Mouse (Mus musculus) bone marrow macrophage, adult 2 months (primary cell): ENCODE results near the gene Mob3c. TPM values are rescaled to one million over a fixed set of nuclear protein-coding genes. Genes with fewer than 3 reads are reported as not detected.

Experiments used
- H3K27ac ChIP-seq: 2 replicates; pipeline ENCODE4 v1.5.1; 2012; ENCODE audit warnings: low read depth, low read length; ENCODE audit not compliant: insufficient read depth
- H3K4me1 ChIP-seq: 2 replicates; pipeline ENCODE4 v1.6.1; 2012; ENCODE audit warnings: low read length; ENCODE audit not compliant: control insufficient read depth, insufficient read depth
- H3K4me3 ChIP-seq: 2 replicates; pipeline ENCODE4 v1.5.1; 2012; ENCODE audit warnings: mild to moderate bottlenecking, low read length, moderate library complexity; ENCODE audit not compliant: insufficient read depth
- CTCF ChIP-seq: IDR thresholded peaks from 2 replicates; pipeline ENCODE4 v1.5.1; 2012; ENCODE audit warnings: low read depth, mild to moderate bottlenecking, low read length, moderate library complexity
- POLR2A ChIP-seq: IDR thresholded peaks from 2 replicates; pipeline ENCODE4 v1.6.1; 2012; ENCODE audit warnings: mild to moderate bottlenecking, low read depth, low read length, borderline replicate concordance
- polyA plus RNA-seq: library from polyadenylated mRNA; stranded (reverse); fragments of >200 nt; gene quantifications from 2 replicates; pipeline ENCODE4 v1.2.4, GENCODE M21; 2012; ENCODE audit not compliant: missing spikeins, insufficient read depth, insufficient read length

Mob3c gene
- polyA plus RNA-seq, 1 experiment: 25.3 TPM

DNA sequence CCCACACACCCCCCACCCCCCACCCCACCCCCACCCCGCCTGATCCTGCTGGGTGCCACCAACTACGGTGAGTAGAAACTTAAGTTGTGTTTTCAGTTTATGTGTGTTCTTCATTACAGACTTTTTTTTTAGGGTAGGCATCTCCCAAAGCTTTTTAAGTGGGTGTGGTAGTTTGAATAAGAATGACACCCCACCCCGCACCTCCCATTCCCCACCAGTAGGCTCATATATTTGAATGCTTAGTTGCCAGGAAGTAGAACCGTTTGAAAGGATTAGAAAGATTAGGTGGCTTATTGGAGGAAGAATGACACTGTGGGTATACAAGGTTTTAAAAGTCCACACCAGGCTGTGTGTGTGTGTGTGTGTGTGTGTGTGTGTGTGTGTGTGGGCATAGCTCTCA, 15.6 kb upstream of the Mob3c start:
- H3K4me3 ChIP-seq: no peak overlapping the region
- no peaks in the 10 kb centered on the region for H3K4me1 ChIP-seq
- no peak for TF ChIP-seq CTCF
- no peak for TF ChIP-seq POLR2A
- no peak overlapping the region for H3K27ac ChIP-seq

DNA sequence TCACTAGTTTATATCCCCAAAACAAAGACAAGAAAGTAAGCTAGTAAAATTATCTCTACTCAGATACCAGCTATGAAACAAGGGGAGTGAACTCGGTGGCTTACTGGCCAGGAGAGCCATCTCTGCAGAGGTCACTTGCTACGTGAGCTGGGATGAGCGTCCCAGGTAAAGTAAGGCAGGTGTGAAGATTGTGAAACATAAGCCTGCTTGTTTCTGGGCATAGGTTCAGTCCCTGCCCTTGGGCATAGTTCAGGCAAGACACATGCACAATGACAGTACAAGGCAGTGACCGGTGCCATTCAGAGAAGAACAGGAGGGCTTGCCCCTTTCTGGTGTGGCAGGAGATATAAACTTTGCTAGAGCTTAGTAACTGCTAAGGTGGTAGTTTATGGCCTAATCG, 12.3 kb upstream of the Mob3c start:
- TF ChIP-seq CTCF: no peak
- TF ChIP-seq POLR2A: no peak
- H3K4me3 ChIP-seq: no peak overlapping the region
- no peak overlapping the region for H3K27ac ChIP-seq

DNA sequence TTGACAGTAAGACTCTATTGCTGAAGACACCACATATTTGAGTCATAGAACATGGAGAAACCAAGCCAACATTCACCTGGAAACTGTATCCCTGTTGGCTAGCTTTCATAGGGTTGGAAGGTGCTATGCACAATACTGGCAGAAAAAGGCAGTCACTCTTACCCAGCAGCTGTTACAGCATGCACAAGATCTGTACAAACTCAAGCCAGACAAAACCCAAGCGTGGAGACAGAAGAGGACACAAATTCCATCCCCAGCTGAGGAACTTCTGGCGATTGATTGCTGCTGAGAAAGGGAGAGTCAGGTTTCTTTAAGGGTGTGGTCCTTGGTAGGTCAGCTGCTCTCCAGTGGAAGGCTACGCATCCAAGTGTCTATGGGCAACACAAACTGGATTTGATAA, 7.7 kb upstream of the Mob3c start:
- peaks cover 43% of the 10 kb centered on the region for H3K4me1 ChIP-seq
- TF ChIP-seq POLR2A (no peak), CTCF (no peak)
- H3K27ac ChIP-seq: no peak overlapping the region
- H3K4me3 ChIP-seq: no peak overlapping the region

More for the DNA sequence above, 12.3 kb upstream of the Mob3c start:
- H3K4me1 ChIP-seq: no peaks in the 10 kb centered on the region

GRCm38 (mm10) chr4:115820944-115821343, 6.9 kb upstream of the Mob3c start:
- no peak overlapping the region for H3K27ac ChIP-seq
- H3K4me3 ChIP-seq: no peak overlapping the region
- TF ChIP-seq CTCF: no peak
- no peak for TF ChIP-seq POLR2A
- peaks cover 49% of the 10 kb centered on the region for H3K4me1 ChIP-seq

DNA sequence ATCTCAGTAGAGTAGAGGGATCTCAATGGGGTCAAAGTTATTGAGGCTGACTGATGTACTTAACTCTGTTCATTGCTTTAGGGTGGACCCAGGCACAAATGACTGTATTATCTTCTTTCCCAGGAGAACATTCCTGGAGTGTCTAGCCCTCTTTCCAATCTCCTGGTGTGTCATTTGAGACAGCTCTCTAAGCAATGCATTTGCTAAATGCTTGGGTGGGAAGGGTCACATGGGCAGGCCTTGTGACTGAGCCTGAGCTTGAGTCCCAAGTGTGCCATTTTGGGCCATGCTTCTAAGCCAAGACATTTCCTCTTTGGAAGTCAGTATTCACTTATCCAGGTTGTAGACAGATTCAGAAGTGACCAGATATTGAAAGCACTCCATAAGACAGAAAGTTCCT, 6.5 kb upstream of the Mob3c start:
- H3K4me1 ChIP-seq: peaks cover 49% of the 10 kb centered on the region
- TF ChIP-seq POLR2A (no peak), CTCF (no peak)
- H3K4me3 ChIP-seq: no peak overlapping the region
- peak overlapping the region; percentile 25 for H3K27ac ChIP-seq

DNA sequence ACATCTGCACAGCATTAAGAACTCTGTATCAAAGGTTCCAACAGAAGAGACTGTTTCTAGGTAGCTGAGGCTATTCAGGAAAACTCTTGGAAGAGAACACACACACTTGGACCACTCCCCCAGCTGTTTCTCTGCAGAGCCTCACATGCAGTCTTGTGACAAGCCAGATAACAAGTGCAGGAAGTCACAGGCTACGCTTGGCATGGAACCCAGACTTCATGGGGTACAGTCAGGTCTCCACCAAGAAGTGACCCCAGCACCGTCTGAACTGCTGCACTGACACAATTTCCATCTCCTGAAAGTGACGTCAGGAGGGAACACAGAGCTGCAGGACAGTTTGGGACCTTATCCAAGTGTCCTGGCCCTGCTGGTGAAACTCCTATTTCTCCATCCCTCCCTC, 6.0 kb upstream of the Mob3c start:
- peak overlapping the region; percentile 96 for H3K27ac ChIP-seq
- H3K4me1 ChIP-seq: peaks cover 52% of the 10 kb centered on the region
- no peak overlapping the region for H3K4me3 ChIP-seq
- no peak for TF ChIP-seq CTCF
- TF ChIP-seq POLR2A: no peak

DNA sequence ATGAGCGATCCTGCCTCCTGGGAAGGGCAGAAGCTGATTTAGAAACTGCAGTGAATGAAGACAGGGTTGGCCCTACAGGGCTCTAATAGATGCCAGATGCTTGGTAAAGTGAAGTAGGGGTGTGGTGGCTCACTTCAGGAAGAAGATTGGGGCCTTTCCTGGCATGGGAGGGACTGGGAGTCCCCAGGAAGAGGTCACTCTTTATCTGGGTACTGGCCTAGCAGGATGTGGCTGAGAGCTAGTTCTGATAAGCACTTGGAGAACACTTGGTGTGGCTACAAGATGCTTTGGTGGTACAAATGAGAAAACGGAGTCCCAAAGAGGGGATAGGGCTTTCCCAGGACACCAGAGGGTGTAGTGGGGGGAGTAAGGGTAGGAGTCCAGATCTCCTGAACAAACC, 3.7 kb upstream of the Mob3c start:
- Histone ChIP-seq H3K4me3 (no peak overlapping the region), H3K4me1 (peaks cover 60% of the 10 kb centered on the region), H3K27ac (peak overlapping the region; percentile 96)
- TF ChIP-seq CTCF (no peak), POLR2A (no peak)

DNA sequence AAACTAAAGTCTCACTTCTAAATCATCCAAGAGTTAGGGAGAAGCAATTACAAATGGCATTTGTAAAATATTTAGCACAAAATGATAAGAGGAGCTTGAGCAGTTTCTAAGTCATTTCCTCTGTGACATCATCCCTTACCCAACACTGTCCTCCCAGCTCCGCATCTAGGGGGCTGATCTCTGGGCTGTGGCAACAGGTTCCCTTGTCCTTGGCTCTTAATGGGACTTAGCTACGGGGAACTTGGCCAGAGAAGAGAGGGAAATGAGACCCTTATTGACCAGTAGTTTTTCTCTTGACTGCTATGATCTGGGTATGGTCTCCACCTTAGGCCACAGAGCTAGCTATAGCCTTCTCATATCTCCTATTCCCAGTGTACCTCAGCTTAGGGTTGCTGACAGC, 2.6 kb upstream of the Mob3c start:
- no peak overlapping the region for H3K4me3 ChIP-seq
- TF ChIP-seq POLR2A (no peak), CTCF (no peak)
- peaks cover 71% of the 10 kb centered on the region for H3K4me1 ChIP-seq
- peak overlapping the region; percentile 96 for H3K27ac ChIP-seq

GRCm38 (mm10) chr4:115827066-115827465, 826 bp upstream of the Mob3c start:
- H3K27ac ChIP-seq: peak overlapping the region; percentile 61
- H3K4me1 ChIP-seq: peaks cover 72% of the 10 kb centered on the region
- peak overlapping the region; percentile 93; the same call in 1 of the 2 replicates for H3K4me3 ChIP-seq
- TF ChIP-seq POLR2A: no peak

- Histone ChIP-seq H3K27ac (peak overlapping the region; percentile 61), H3K4me1 (peaks cover 69% of the 10 kb centered on the region), H3K4me3 (peak overlapping the region; percentile 93)
- TF ChIP-seq CTCF (no peak), POLR2A (no peak)
These were observed 381 bp upstream of the Mob3c start for GRCm38 (mm10) chr4:115827535-115827887.

DNA sequence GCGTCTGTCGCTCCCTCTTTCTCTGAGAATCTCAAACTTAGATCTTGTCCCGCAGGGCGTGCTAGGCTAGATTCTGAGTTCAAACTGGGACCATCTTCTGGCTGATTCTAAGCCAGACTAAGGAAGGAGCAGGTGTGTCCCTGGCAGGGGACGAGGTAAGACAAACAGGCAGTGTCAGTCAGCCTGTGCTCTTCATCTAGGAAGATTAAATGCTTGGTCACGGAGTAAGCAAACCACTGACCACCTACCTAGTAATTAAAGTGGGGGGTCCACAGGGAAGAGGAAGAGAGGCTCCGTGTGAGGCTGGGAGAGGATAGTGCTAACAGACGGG, 645 bp downstream of the Mob3c start:
- H3K4me1 ChIP-seq: peaks cover 60% of the 10 kb centered on the region
- peak overlapping the region; percentile 93 for H3K4me3 ChIP-seq
- TF ChIP-seq CTCF: no peak
- no peak for TF ChIP-seq POLR2A
- peak overlapping the region; percentile 30 for H3K27ac ChIP-seq

GRCm38 (mm10) chr4:115830491-115830890, 2.6 kb downstream of the Mob3c start:
- TF ChIP-seq POLR2A (no peak), CTCF (no peak)
- peak overlapping the region; percentile 65 for H3K27ac ChIP-seq
- H3K4me1 ChIP-seq: peaks cover 50% of the 10 kb centered on the region
- H3K4me3 ChIP-seq: peak overlapping the region; percentile 93
